In genomic region chr1:164722054-164722453, GRCm38 (mm10) we compare ENCODE assay signal across 13 mouse cellular contexts.
DNase-seq lines count a peak whose midpoint lies in the region; ATAC-seq lines count a peak whose summit lies in the region.
"Had no signal": no experiment of that assay in that cellular context is flagged by ENCODE, and none has a peak within 500 bp of the region (broad histone marks: within the 10 kb centered on the region; RNA-seq: fewer than 3 reads in every experiment).

No protein-coding gene starts in this region.

- no peaks in the 10 kb centered on the region for H3K9me3 ChIP-seq in hindbrain, embryonic 16.5 days (ENCODE audit: control insufficient read depth, low read length)
- H3K9me3 ChIP-seq in hindbrain, embryonic 14.5 days (ENCODE audit: control insufficient read depth, low read length): no peaks in the 10 kb centered on the region
- H3K9me3 ChIP-seq: midbrain, embryonic 13.5 days had no signal

- no peaks in the 10 kb centered on the region for H3K27me3 ChIP-seq in hindbrain, embryonic 16.5 days (replicated peaks; ENCODE audit: control insufficient read depth, insufficient read depth, low read length)
- H3K27me3 ChIP-seq in hindbrain, embryonic 14.5 days (ENCODE audit: control insufficient read depth, insufficient read depth, low read length): no peaks in the 10 kb centered on the region
- H3K27me3 ChIP-seq: CH12.LX; midbrain, embryonic 13.5 days had no signal

- H3K4me2 ChIP-seq in hindbrain, embryonic 16.5 days (ENCODE audit: low read length): no peak overlapping the region
- H3K4me2 ChIP-seq in hindbrain, embryonic 14.5 days (replicated peaks): no peak overlapping the region
- H3K4me2 ChIP-seq: liver, embryonic 11.5 days; midbrain, embryonic 13.5 days had no signal

- H3K9ac ChIP-seq in hindbrain, embryonic 16.5 days (ENCODE audit: low read depth, low read length): no peak overlapping the region
- H3K9ac ChIP-seq in hindbrain, embryonic 14.5 days: no peak overlapping the region
- H3K9ac ChIP-seq: midbrain, embryonic 13.5 days had no signal

- H3K4me1 ChIP-seq in hindbrain, embryonic 16.5 days (ENCODE audit: control insufficient read depth, insufficient read depth, low read depth, low read length): no peaks in the 10 kb centered on the region
- H3K4me1 ChIP-seq in hindbrain, embryonic 14.5 days (replicated peaks; ENCODE audit: control insufficient read depth, insufficient read depth, low read length): no peaks in the 10 kb centered on the region

- no peak overlapping the region for H3K27ac ChIP-seq in hindbrain, embryonic 16.5 days (ENCODE audit: low read depth, low read length)
- no peak overlapping the region for H3K27ac ChIP-seq in hindbrain, embryonic 14.5 days
- H3K27ac ChIP-seq: midbrain, embryonic 13.5 days had no signal

- DNase-seq in hindbrain, embryonic 14.5 days (ENCODE audit: low spot score): no peak
- peak; percentile 67 to 81 for DNase-seq in frontal cortex, adult 2 months (ENCODE audit: extremely low spot score in 1 of 2, low spot score in 1 of 2)
- peak; percentile 24 to 40 for DNase-seq in layer of hippocampus, postnatal 36 days
- DNase-seq in right cerebral cortex, postnatal 14 days: peak; percentile 57
- DNase-seq in adrenal gland, adult 2 months: no peak
- DNase-seq in adrenal gland, adult 8-10 months: no peak
- DNase-seq: gastrocnemius, postnatal 25 days; thymus, adult 2 months had no signal

- no peaks in the 10 kb centered on the region for H3K36me3 ChIP-seq in hindbrain, embryonic 16.5 days (ENCODE audit: control insufficient read depth, insufficient read depth, low read length)
- H3K36me3 ChIP-seq in hindbrain, embryonic 14.5 days (replicated peaks; ENCODE audit: control insufficient read depth, insufficient read depth): no peaks in the 10 kb centered on the region
- H3K36me3 ChIP-seq: midbrain, embryonic 13.5 days had no signal

- 14% methylated on average over 1 of the region's 1 CpGs for WGBS in hindbrain, embryonic 16.5 days
- WGBS in hindbrain, embryonic 14.5 days: 0% methylated on average over 1 of the region's 1 CpGs

- no peak overlapping the region for H3K4me3 ChIP-seq in hindbrain, embryonic 16.5 days (ENCODE audit: low read length)
- no peak overlapping the region for H3K4me3 ChIP-seq in hindbrain, embryonic 14.5 days (replicated peaks; ENCODE audit: low read length)
- H3K4me3 ChIP-seq: midbrain, embryonic 13.5 days had no signal

- peak; percentile 30; the same call in 1 of the 2 replicates for ATAC-seq in hindbrain, embryonic 16.5 days
- no peak for ATAC-seq in hindbrain, embryonic 14.5 days (ENCODE audit: low FRiP score)
- ATAC-seq in cerebellum, adult (ENCODE audit: insufficient number of reproducible peaks, low FRiP score, low TSS enrichment): no peak
- ATAC-seq: midbrain, embryonic 13.5 days had no signal

Comparison
In these comparisons a context has a peak if more than half of its experiments do, and no peak if none do; other contexts are left out.
1. DNase-seq: peak in frontal cortex, adult 2 months (2 of 2), layer of hippocampus, postnatal 36 days (2 of 2) and right cerebral cortex, postnatal 14 days (single experiment); none in hindbrain, embryonic 14.5 days (single experiment), adrenal gland, adult 2 months (single experiment) and adrenal gland, adult 8-10 months (single experiment).